Mouse (Mus musculus) heart, adult 2 months (tissue): ENCODE measurements at regions not wholly inside any gene's neighbourhood (a gene's known extent, or its start where the extent isn't known, plus 50 kb on each side); places are given as distances from the start of the nearest gene placed in this dataset.

Experiments used
- DNase-seq, 2 experiments: peaks; one replicate each; pipeline ENCODE4 v3.0.0; 2021
- H3K27ac ChIP-seq: fragments of 200-600 bp; 2 replicates; pipeline ENCODE4 v1.8.1; 2022
- H3K27me3 ChIP-seq: fragments of 200-500 bp; 2 replicates; pipeline ENCODE4 v1.6.1; 2012; ENCODE audit warnings: mild to moderate bottlenecking, low read length, inconsistent platforms, mixed read lengths; ENCODE audit not compliant: control insufficient read depth, insufficient read depth
- H3K36me3 ChIP-seq: fragments of 200-500 bp; 2 replicates; pipeline ENCODE4 v1.6.1; 2012; ENCODE audit warnings: low read length, inconsistent platforms; ENCODE audit not compliant: control insufficient read depth, insufficient read depth
- H3K4me1 ChIP-seq: fragments of 200-500 bp; 2 replicates; pipeline ENCODE4 v1.6.1; 2011; ENCODE audit warnings: low read length; ENCODE audit not compliant: control insufficient read depth, insufficient read depth
- H3K4me3 ChIP-seq: fragments of 200-600 bp; 2 replicates; pipeline ENCODE4 v1.8.1; 2022
- H3K79me2 ChIP-seq: fragments of 200-500 bp; replicated peaks from 2 replicates; pipeline ENCODE4 v1.6.1; 2012; ENCODE audit warnings: mild to moderate bottlenecking, inconsistent platforms, low read length, moderate library complexity, mixed read lengths; ENCODE audit not compliant: control insufficient read depth, insufficient read depth
- H3K9ac ChIP-seq: fragments of 200-500 bp; 2 replicates; pipeline ENCODE4 v1.6.1; 2012; ENCODE audit warnings: low read depth, mild to moderate bottlenecking, control low read depth, inconsistent platforms, low read length, mixed read lengths
- CTCF ChIP-seq: fragments of 200-600 bp; IDR thresholded peaks from 2 replicates; pipeline ENCODE4 v1.8.1; 2022; ENCODE audit warnings: antibody characterized with exemption, mild to moderate bottlenecking, moderate library complexity
- EP300 ChIP-seq: fragments of 200-500 bp; IDR thresholded peaks from 2 replicates; pipeline ENCODE4 v1.6.1; 2011; ENCODE audit warnings: low read depth, low read length, control low read depth; ENCODE audit not compliant: insufficient read depth
- POLR2A ChIP-seq: fragments of 200-500 bp; IDR thresholded peaks from 2 replicates; pipeline ENCODE4 v1.6.1; 2011; ENCODE audit warnings: mild to moderate bottlenecking, low read depth, low read length, control low read depth; ENCODE audit not compliant: insufficient read depth
- WGBS: fragments of 180-500 bp; shearing (Covaris S2); methylation state at CpG from one replicate; pipeline ENCODE4 v1.1.7; 2018; 5-methylcytosine and 5-hydroxymethylcytosine counted together
- intact Hi-C: fragments of 180-260 bp; cut with DNase I; formaldehyde crosslinking; loops from one replicate; pipeline ENCODE4 v1.15.1; 2025

- no peak for DNase-seq
- H3K79me2 ChIP-seq = no peaks in the 10 kb centered on the region
- no peak overlapping the region for H3K27ac ChIP-seq
- H3K36me3 ChIP-seq = no peaks in the 10 kb centered on the region
- intact Hi-C loops = no loop called here
- H3K27me3 ChIP-seq = no peaks in the 10 kb centered on the region
- H3K9ac ChIP-seq = no peak overlapping the region
- no peaks in the 10 kb centered on the region for H3K4me1 ChIP-seq
- H3K4me3 ChIP-seq = no peak overlapping the region
- WGBS = 89% methylated on average over 6 of the region's 6 CpGs
- no peak for TF ChIP-seq POLR2A
- no peak for TF ChIP-seq EP300
- no peak for TF ChIP-seq CTCF
These were observed 270.7 kb upstream of the Nrip1 start for GRCm38 (mm10) chr16:76644281-76644680.

- 96% methylated on average over 9 of the region's 9 CpGs for WGBS
- TF ChIP-seq EP300 (no peak), CTCF (no peak), POLR2A (no peak)
These were observed 270.2 kb upstream of the Nrip1 start for GRCm38 (mm10) chr16:76643801-76644200.

GRCm38 (mm10) chr16:76635169-76635568 is 261.5 kb upstream of the Nrip1 start:
- H3K4me3 ChIP-seq = no peak overlapping the region
- H3K79me2 ChIP-seq = no peaks in the 10 kb centered on the region
- H3K9ac ChIP-seq = no peak overlapping the region
- DNase-seq = no peak
- TF ChIP-seq CTCF (no peak), POLR2A (no peak), EP300 (no peak)
- no peaks in the 10 kb centered on the region for H3K27me3 ChIP-seq
- intact Hi-C loops = no loop called here
- H3K36me3 ChIP-seq = no peaks in the 10 kb centered on the region
- H3K4me1 ChIP-seq = no peaks in the 10 kb centered on the region
- 94% methylated on average over 9 of the region's 9 CpGs for WGBS
- H3K27ac ChIP-seq = no peak overlapping the region

More at GRCm38 (mm10) chr16:76643801-76644200, 270.2 kb upstream of the Nrip1 start:
- H3K27me3 ChIP-seq = no peaks in the 10 kb centered on the region
- H3K36me3 ChIP-seq = no peaks in the 10 kb centered on the region
- H3K79me2 ChIP-seq = no peaks in the 10 kb centered on the region
- no peak overlapping the region for H3K9ac ChIP-seq
- H3K27ac ChIP-seq = no peak overlapping the region
- intact Hi-C loops = no loop called here
- no peaks in the 10 kb centered on the region for H3K4me1 ChIP-seq
- no peak for DNase-seq
- no peak overlapping the region for H3K4me3 ChIP-seq

GRCm38 (mm10) chr16:76634196-76634698 is 260.6 kb upstream of the Nrip1 start:
- Histone ChIP-seq H3K36me3 (no peaks in the 10 kb centered on the region), H3K27ac (no peak overlapping the region), H3K4me3 (no peak overlapping the region), H3K4me1 (no peaks in the 10 kb centered on the region), H3K27me3 (no peaks in the 10 kb centered on the region), H3K9ac (no peak overlapping the region), H3K79me2 (no peaks in the 10 kb centered on the region)
- intact Hi-C loops = no loop called here
- WGBS = 78% methylated on average over 4 of the region's 4 CpGs
- no peak for TF ChIP-seq POLR2A
- no peak for TF ChIP-seq EP300
- no peak for TF ChIP-seq CTCF
- DNase-seq = no peak

GRCm38 (mm10) chr16:76626142-76626541 is 252.5 kb upstream of the Nrip1 start:
- no peaks in the 10 kb centered on the region for H3K36me3 ChIP-seq
- no peaks in the 10 kb centered on the region for H3K4me1 ChIP-seq
- no peaks in the 10 kb centered on the region for H3K27me3 ChIP-seq
- WGBS = 47% methylated on average over 4 of the region's 4 CpGs
- H3K79me2 ChIP-seq = no peaks in the 10 kb centered on the region
- DNase-seq = no peak
- no peak for TF ChIP-seq CTCF
- no peak for TF ChIP-seq EP300
- TF ChIP-seq POLR2A = no peak
- H3K9ac ChIP-seq = no peak overlapping the region
- no peak overlapping the region for H3K27ac ChIP-seq
- intact Hi-C loops = no loop called here
- no peak overlapping the region for H3K4me3 ChIP-seq

GRCm38 (mm10) chr16:76621715-76622114 is 248.1 kb upstream of the Nrip1 start:
- Histone ChIP-seq H3K27ac (no peak overlapping the region), H3K4me1 (no peaks in the 10 kb centered on the region), H3K79me2 (no peaks in the 10 kb centered on the region), H3K27me3 (no peaks in the 10 kb centered on the region), H3K4me3 (no peak overlapping the region), H3K36me3 (no peaks in the 10 kb centered on the region), H3K9ac (no peak overlapping the region)
- DNase-seq = no peak
- TF ChIP-seq CTCF = no peak
- TF ChIP-seq EP300 = no peak
- no peak for TF ChIP-seq POLR2A
- intact Hi-C loops = no loop called here
- 36% methylated on average over 8 of the region's 8 CpGs for WGBS
